Mouse (Mus musculus) embryo, embryonic 11 days (tissue): ENCODE results near the gene Tbc1d8.

Experiments
- DNase-seq: peaks from one replicate; pipeline ENCODE4 v3.0.0-alpha.2; 2015

Tbc1d8 gene

GRCm38 (mm10) chr1:39478057-39478895 is at the start of gene Tbc1d8:
TSS of gene Tbc1d8 (minus strand) at chr1:39478755.
- DNase-seq, result peak; percentile 93

- DNase-seq, result no peak
Measured at GRCm38 (mm10) chr1:39528319-39528718, 49.8 kb upstream of the Tbc1d8 start.

- DNase-seq, result peak; percentile 86
Measured at GRCm38 (mm10) chr1:39527432-39527831, 48.9 kb upstream of the Tbc1d8 start.

- no peak for DNase-seq
Measured at GRCm38 (mm10) chr1:39526371-39527167, 48.0 kb upstream of the Tbc1d8 start.

GRCm38 (mm10) chr1:39525763-39526162 is 47.2 kb upstream of the Tbc1d8 start:
- DNase-seq, result no peak

- DNase-seq, result peak; percentile 63
Measured at GRCm38 (mm10) chr1:39522519-39522918, 44.0 kb upstream of the Tbc1d8 start.

GRCm38 (mm10) chr1:39521326-39521725 is 42.8 kb upstream of the Tbc1d8 start:
- DNase-seq, result no peak

- no peak for DNase-seq
Measured at GRCm38 (mm10) chr1:39515303-39515991, 36.9 kb upstream of the Tbc1d8 start.

GRCm38 (mm10) chr1:39512183-39512582 is 33.6 kb upstream of the Tbc1d8 start:
- no peak for DNase-seq

GRCm38 (mm10) chr1:39511775-39512174 is 33.2 kb upstream of the Tbc1d8 start:
- no peak for DNase-seq

GRCm38 (mm10) chr1:39505600-39505999 is 27.0 kb upstream of the Tbc1d8 start:
- DNase-seq, result no peak

GRCm38 (mm10) chr1:39504261-39504660 is 25.7 kb upstream of the Tbc1d8 start:
- DNase-seq, result peak; percentile 56

- DNase-seq, result no peak
Measured at GRCm38 (mm10) chr1:39502817-39503633, 24.5 kb upstream of the Tbc1d8 start.

- no peak for DNase-seq
Measured at GRCm38 (mm10) chr1:39499485-39499941, 21.0 kb upstream of the Tbc1d8 start.

GRCm38 (mm10) chr1:39497748-39498147 is 19.2 kb upstream of the Tbc1d8 start:
- no peak for DNase-seq

GRCm38 (mm10) chr1:39496995-39497394 is 18.4 kb upstream of the Tbc1d8 start:
- DNase-seq, result no peak

- no peak for DNase-seq
Measured at GRCm38 (mm10) chr1:39493664-39494063, 15.1 kb upstream of the Tbc1d8 start.

GRCm38 (mm10) chr1:39493165-39493564 is 14.6 kb upstream of the Tbc1d8 start:
- no peak for DNase-seq

- no peak for DNase-seq
Measured at GRCm38 (mm10) chr1:39487370-39487769, 8.8 kb upstream of the Tbc1d8 start.

- DNase-seq, result peak; percentile 62
Measured at GRCm38 (mm10) chr1:39482115-39482815, 3.7 kb upstream of the Tbc1d8 start.

- no peak for DNase-seq
Measured at GRCm38 (mm10) chr1:39479254-39479653, 699 bp upstream of the Tbc1d8 start.

- no peak for DNase-seq
Measured at GRCm38 (mm10) chr1:39478896-39479200, 293 bp upstream of the Tbc1d8 start.
